Mouse (Mus musculus) gastrocnemius, postnatal 10 days (tissue): Measurements from ENCODE around the gene Cldn6. TPM values are rescaled to one million over a fixed set of nuclear protein-coding genes. Genes with fewer than 3 reads are reported as not detected.

Experiments
- DNase-seq: peaks from one replicate; pipeline ENCODE4 v3.0.0; 2021; ENCODE audit warnings: mixed read lengths
- total RNA-seq, 2 experiments: library from RNA; stranded (reverse); gene quantifications; 2 replicates each; pipeline ENCODE4 v1.2.3; 2021

The Cldn6 gene
- total RNA-seq, 2 experiments from 2014 or later, result not detected

GRCm38 (mm10) chr17:23675127-23675526 lies 3.9 kb upstream of the Cldn6 start:
- peak; percentile 66 for DNase-seq

GRCm38 (mm10) chr17:23675564-23676281 lies 3.3 kb upstream of the Cldn6 start:
- DNase-seq, result peak; percentile 59

- DNase-seq, result peak; percentile 70
Measured at GRCm38 (mm10) chr17:23676473-23677031, 2.5 kb upstream of the Cldn6 start.

GRCm38 (mm10) chr17:23677236-23677679 lies 1.8 kb upstream of the Cldn6 start, which contains the start of gene Tnfrsf12a:
Gene Tnfrsf12a (minus strand): TSS chr17:23677468.
- DNase-seq, result peak; percentile 81

GRCm38 (mm10) chr17:23680336-23680735 lies 1.3 kb downstream of the Cldn6 start:
- DNase-seq, result no peak

- DNase-seq, result no peak
Measured at GRCm38 (mm10) chr17:23681086-23681485, 2.0 kb downstream of the Cldn6 start.

- no peak for DNase-seq
Measured at GRCm38 (mm10) chr17:23682092-23682491, 3.0 kb downstream of the Cldn6 start.

GRCm38 (mm10) chr17:23682530-23682929 lies 3.5 kb downstream of the Cldn6 start:
- no peak for DNase-seq

- no peak for DNase-seq
Measured at GRCm38 (mm10) chr17:23683226-23683625, 4.2 kb downstream of the Cldn6 start.

GRCm38 (mm10) chr17:23683856-23684672 lies 5.0 kb downstream of the Cldn6 start, which contains the start of gene Cldn9:
Gene Cldn9 (minus strand): TSS chr17:23684026.
- DNase-seq, result no peak

GRCm38 (mm10) chr17:23694491-23694890 lies 15.4 kb downstream of the Cldn6 start:
- no peak for DNase-seq

- no peak for DNase-seq
Measured at GRCm38 (mm10) chr17:23695801-23696200, 16.8 kb downstream of the Cldn6 start.

- DNase-seq, result peak; percentile 59
Measured at GRCm38 (mm10) chr17:23699131-23700077, 20.4 kb downstream of the Cldn6 start.

- peak; percentile 85 for DNase-seq
Measured at GRCm38 (mm10) chr17:23700079-23700478, 21.0 kb downstream of the Cldn6 start.

- no peak for DNase-seq
Measured at GRCm38 (mm10) chr17:23703301-23703700, 24.3 kb downstream of the Cldn6 start.

GRCm38 (mm10) chr17:23704741-23705140 lies 25.7 kb downstream of the Cldn6 start:
- no peak for DNase-seq

GRCm38 (mm10) chr17:23705525-23706104 lies 26.6 kb downstream of the Cldn6 start:
- no peak for DNase-seq

GRCm38 (mm10) chr17:23706212-23706611 lies 27.2 kb downstream of the Cldn6 start:
- peak; percentile 85 for DNase-seq

GRCm38 (mm10) chr17:23717003-23717402 lies 38.0 kb downstream of the Cldn6 start:
- DNase-seq, result no peak

- no peak for DNase-seq
Measured at GRCm38 (mm10) chr17:23719455-23719854, 40.4 kb downstream of the Cldn6 start.

- no peak for DNase-seq
Measured at GRCm38 (mm10) chr17:23721886-23722285, 42.8 kb downstream of the Cldn6 start.
